Mouse (Mus musculus): ENCODE measurements at regions not wholly inside any gene's neighbourhood (a gene's known extent, or its start where the extent isn't known, plus 50 kb on each side); places are given as distances from the start of the nearest gene placed in this dataset.
A peak's percentile ranks its signal among the peaks of the same experiment; 100 is the strongest.

DNA sequence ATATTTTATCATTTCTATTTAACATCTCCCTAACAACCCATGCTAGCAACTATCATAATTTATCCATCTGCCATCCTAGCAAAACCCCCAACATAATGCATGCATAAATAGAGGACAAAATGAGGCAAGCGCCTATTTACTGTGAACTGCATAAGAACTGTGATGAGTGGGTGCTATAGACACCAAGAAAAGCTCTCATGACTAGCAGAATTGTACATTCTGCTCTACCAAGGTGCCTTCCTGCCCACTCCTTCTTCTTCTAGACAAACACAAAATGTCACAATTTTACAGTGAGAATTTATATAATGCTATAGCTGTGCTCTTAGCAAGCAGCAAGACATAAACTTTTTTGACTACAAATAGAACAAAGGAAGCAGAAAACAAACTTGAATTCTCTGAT is 305.9 kb downstream of the Brinp1 start:
- Histone ChIP-seq H3K4me1 (no peaks in the 10 kb centered on the region), H3K36me3 (no peaks in the 10 kb centered on the region), H3K27me3 (no peaks in the 10 kb centered on the region), H3K4me3 (no peak overlapping the region), H3K4me2 (no peak overlapping the region), H3K27ac (no peak overlapping the region), H3K9me3 (no peaks in the 10 kb centered on the region), H3K9ac (no peak overlapping the region)
- 82% methylated on average over 1 of the region's 1 CpGs for WGBS
- ATAC-seq (ENCODE audit: insufficient number of reproducible peaks, low FRiP score, low TSS enrichment, low read depth): no peak

DNA sequence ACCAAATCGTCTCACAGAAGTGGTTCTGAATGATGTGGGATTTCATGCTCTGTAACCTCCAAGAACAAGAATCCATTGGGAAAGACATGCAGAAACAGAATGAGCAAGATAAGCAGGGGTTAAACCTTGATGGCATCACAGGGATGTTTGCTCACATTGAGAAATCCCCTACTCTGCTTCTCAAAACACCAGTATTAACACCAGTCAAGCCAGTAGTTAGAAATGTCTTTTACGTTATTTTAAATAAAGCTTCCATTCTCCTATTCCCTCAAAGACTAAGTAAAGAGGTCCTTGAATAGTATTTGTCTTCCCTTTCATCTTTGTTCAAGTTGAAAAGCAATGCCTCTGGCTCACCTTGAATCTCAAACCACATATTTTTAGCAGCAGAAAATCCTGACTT is 320.9 kb downstream of the Brinp1 start:
- no peaks in the 10 kb centered on the region for H3K9me3 ChIP-seq
- no peaks in the 10 kb centered on the region for H3K36me3 ChIP-seq
- no peak overlapping the region for H3K4me3 ChIP-seq
- H3K4me1 ChIP-seq: no peaks in the 10 kb centered on the region
- no peak overlapping the region for H3K9ac ChIP-seq
- H3K27me3 ChIP-seq: no peaks in the 10 kb centered on the region
- no peak overlapping the region for H3K27ac ChIP-seq
- WGBS: 77% methylated on average over 2 of the region's 2 CpGs
- no peak overlapping the region for H3K4me2 ChIP-seq
- no peak for ATAC-seq (ENCODE audit: insufficient number of reproducible peaks, low FRiP score, low TSS enrichment, low read depth)

DNA sequence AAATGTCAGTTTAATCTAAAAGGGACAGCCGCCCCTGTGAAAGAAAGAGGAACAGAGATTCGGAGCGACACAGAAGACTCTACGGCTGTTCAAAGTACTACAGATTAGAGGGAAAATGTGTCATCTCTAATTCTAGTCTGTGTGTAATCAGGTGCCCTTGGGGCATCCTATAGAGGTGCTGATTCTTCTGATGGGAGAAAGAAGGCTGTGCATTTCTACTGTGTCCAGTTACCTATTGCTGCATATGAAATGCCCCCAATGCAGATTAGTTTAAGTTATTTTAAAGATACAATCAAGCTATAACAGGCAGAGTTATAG is 330.2 kb downstream of the Brinp1 start:
- Histone ChIP-seq H3K27ac (no peak overlapping the region), H3K27me3 (no peaks in the 10 kb centered on the region), H3K9me3 (no peaks in the 10 kb centered on the region), H3K4me2 (no peak overlapping the region), H3K4me1 (no peaks in the 10 kb centered on the region), H3K36me3 (no peaks in the 10 kb centered on the region), H3K9ac (no peak overlapping the region), H3K4me3 (no peak overlapping the region)
- 71% methylated on average over 4 of the region's 4 CpGs for WGBS
- no peak for ATAC-seq (ENCODE audit: insufficient number of reproducible peaks, low FRiP score, low TSS enrichment, low read depth)

DNA sequence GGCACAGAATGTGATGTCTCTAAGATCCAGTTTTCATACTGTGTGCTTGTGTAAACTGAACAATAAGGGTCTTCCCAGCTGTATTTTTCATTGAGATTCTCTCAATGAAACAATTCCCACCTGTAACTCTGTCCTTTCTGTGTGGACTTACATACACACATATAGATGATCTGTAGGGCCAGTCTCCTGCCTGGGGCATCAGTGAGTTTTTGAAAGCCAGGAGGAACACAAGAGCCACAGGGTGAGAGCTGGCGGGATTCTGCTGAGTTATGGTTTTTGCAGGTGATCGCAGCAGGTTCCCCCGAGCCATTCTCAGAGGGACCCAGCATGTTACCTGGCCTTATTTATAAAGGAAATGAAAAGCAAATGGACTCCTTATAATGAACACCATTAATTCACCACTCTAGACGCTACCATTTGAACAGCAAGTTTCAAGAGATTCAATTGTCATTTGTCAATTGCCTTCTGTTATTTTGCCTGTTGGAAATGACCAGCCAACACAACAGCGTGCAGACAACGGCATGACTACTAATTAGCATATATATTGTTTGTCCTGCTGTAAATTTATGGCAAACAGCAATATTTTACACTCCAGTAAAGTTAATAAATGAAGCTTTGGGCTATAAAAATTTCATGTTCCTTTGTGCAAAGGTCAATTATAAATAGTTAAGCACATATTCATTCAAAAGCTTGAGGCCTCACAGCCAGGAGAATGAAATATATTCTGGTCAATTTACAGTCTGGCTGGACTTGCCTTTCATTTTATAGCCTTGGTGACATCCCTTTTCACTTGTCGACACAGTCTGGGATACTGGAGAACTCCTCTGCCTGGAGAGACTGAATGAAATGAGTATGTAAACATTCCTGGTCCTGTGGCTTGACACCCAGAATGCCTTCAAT is 330.8 kb downstream of the Brinp1 start:
- ATAC-seq (ENCODE audit: insufficient number of reproducible peaks, low FRiP score, low TSS enrichment, low read depth): no peak
- Histone ChIP-seq H3K9ac (no peak overlapping the region), H3K27me3 (no peaks in the 10 kb centered on the region), H3K27ac (no peak overlapping the region), H3K4me3 (no peak overlapping the region), H3K4me2 (no peak overlapping the region), H3K4me1 (no peaks in the 10 kb centered on the region), H3K36me3 (no peaks in the 10 kb centered on the region), H3K9me3 (no peaks in the 10 kb centered on the region)
- WGBS: 63% methylated on average over 7 of the region's 7 CpGs

DNA sequence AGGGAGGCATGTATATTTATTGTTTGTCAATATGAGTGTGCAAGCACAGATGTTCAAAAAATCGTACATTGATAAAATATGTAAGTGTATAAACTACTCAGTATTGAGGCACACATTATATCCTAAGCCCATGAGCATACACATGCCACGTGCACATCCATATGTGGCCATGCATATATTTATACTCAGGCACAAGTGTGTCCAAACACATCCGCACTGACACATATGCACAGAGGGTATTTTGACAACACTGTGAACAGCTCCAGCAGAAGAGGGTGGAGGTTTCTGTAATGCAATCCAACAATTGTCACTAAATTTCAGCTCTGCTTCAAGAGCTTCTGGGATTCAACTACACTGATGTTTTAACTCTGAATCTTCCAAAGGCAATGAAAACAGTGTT is 333.6 kb downstream of the Brinp1 start:
- ATAC-seq (ENCODE audit: insufficient number of reproducible peaks, low FRiP score, low TSS enrichment, low read depth): no peak

DNA sequence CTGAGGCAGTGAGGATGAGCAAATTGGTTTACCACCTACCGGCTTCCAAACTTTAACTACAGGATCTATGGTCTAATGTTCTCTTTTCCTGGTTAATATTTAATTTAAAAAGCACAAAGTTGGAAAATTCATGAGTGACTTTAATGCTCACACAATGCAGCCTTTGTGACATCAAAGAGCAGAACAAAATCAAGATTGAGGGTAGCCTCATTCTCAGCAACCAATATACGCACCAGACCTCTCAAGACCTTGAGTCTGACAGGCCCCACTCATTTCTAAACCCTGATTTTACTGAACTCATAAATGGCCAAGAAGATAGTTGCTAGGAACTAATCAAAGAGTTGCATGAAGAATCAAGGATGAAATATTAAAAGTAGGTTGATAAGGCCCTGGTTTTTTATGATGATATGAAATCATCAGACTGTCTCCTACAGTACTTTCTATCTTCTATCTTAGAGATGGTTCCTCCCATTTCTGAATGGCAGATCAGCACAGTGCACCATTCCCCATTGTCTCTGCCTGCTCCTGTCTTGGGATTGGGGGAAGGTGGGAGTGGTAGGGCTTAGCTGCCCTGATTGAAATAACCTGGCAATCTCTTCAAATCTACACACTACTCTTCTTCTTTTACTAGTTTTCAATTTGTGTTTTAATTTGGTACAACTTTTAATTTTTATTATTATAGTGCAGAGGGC is 338.3 kb downstream of the Brinp1 start:
- WGBS: 82% methylated on average over 2 of the region's 2 CpGs
- no peak for ATAC-seq (ENCODE audit: insufficient number of reproducible peaks, low FRiP score, low TSS enrichment, low read depth)
- Histone ChIP-seq H3K9ac (no peak overlapping the region), H3K4me1 (no peaks in the 10 kb centered on the region), H3K27me3 (no peaks in the 10 kb centered on the region), H3K27ac (no peak overlapping the region), H3K9me3 (no peaks in the 10 kb centered on the region), H3K4me3 (no peak overlapping the region), H3K4me2 (no peak overlapping the region), H3K36me3 (no peaks in the 10 kb centered on the region)

More for the DNA sequence above, 333.6 kb downstream of the Brinp1 start:
- no peak overlapping the region for H3K4me2 ChIP-seq
- H3K4me3 ChIP-seq: no peak overlapping the region
- WGBS: 86% methylated on average over 3 of the region's 3 CpGs
- H3K9me3 ChIP-seq: no peaks in the 10 kb centered on the region
- H3K27ac ChIP-seq: no peak overlapping the region
- H3K9ac ChIP-seq: no peak overlapping the region
- H3K36me3 ChIP-seq: no peaks in the 10 kb centered on the region
- no peaks in the 10 kb centered on the region for H3K4me1 ChIP-seq
- H3K27me3 ChIP-seq: no peaks in the 10 kb centered on the region

DNA sequence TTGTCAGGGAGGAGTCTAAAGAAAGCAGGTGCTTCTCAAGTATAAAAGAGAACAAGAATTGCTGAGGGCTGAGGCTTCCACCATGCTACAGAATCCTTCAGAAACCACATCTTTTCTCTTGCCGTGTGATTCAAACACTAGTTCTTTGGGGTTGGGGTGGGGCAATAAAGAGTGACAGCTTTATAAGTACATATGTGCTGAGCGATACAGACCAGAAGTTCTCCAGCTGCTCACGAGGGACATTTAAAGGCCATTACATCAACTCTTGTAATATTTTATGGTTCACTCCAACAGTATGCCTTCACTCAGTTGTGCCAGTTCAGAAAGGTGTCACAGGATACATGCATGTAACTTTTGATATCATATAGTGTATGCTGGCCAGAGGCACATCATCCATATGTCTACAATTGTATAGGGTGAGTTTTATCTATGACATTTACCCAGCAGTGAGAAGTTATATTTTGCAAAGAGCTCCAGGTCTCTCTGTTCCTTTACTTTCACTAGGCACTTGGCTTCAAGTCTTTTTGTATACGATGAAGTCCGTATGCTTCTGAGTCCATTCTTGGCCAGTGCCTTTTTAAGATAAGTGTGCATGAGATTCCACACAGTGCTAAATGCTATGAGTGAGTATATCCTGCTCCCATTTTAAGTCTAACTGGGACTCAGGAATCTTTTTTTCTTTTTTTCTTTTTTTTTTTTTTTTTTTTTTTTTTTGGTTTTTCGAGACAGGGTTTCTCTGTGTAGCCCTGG is 341.8 kb downstream of the Brinp1 start:
- H3K4me1 ChIP-seq: no peaks in the 10 kb centered on the region
- no peak overlapping the region for H3K4me2 ChIP-seq
- H3K9me3 ChIP-seq: no peaks in the 10 kb centered on the region
- 0 out of 2 replicates have a peak, but pooled peaks have one; percentile 44 for ATAC-seq (ENCODE audit: insufficient number of reproducible peaks, low FRiP score, low TSS enrichment, low read depth)
- no peak overlapping the region for H3K9ac ChIP-seq
- H3K4me3 ChIP-seq: no peak overlapping the region
- no peaks in the 10 kb centered on the region for H3K27me3 ChIP-seq
- 44% methylated on average over 5 of the region's 6 CpGs for WGBS
- H3K27ac ChIP-seq: no peak overlapping the region
- no peaks in the 10 kb centered on the region for H3K36me3 ChIP-seq

DNA sequence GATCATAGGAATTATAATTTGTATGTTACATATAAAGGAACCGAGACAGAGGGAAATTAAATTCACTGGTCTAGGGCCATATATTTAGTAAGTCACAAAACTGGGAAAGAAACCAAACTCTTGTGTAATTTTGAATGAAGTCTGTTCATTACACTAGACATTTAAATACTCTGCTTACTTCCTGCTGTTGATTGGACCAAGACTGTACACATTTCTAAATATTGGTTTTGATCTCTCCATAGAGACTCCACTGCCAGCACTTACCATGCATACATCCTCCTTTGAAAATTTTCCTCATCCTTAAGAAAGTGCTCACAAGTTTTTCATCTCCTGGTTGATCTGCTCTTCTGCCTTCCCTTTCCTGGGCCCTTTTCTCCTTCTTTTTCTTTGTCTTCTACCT is 358.9 kb downstream of the Brinp1 start:
- no peak overlapping the region for H3K9ac ChIP-seq
- no peak for ATAC-seq (ENCODE audit: insufficient number of reproducible peaks, low FRiP score, low TSS enrichment, low read depth)
- WGBS: 69% methylated on average over 1 of the region's 1 CpGs
- H3K27ac ChIP-seq: no peak overlapping the region
- no peaks in the 10 kb centered on the region for H3K4me1 ChIP-seq
- no peaks in the 10 kb centered on the region for H3K27me3 ChIP-seq
- no peak overlapping the region for H3K4me2 ChIP-seq
- H3K36me3 ChIP-seq: no peaks in the 10 kb centered on the region
- H3K9me3 ChIP-seq: no peaks in the 10 kb centered on the region
- no peak overlapping the region for H3K4me3 ChIP-seq

DNA sequence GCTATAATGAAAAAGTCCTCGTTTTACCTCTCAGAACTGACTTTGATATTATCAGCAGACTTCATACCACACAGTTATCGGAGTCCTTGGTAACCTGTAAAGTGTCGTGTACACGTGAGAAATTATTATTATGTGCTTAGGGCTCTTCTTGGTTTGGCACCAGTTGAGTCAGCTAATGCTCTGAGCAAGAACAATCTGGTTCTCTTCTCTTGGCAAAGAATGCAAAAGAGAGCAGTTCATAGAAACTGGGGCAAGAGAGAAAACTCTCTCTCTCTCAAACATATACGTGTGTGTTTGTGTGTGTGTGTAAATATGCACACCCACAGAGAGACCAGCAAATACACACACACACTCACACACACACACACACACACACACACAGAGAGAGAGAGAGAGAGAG is 378.8 kb downstream of the Brinp1 start:
- Histone ChIP-seq H3K4me3 (no peak overlapping the region), H3K36me3 (no peaks in the 10 kb centered on the region), H3K4me2 (no peak overlapping the region), H3K27me3 (no peaks in the 10 kb centered on the region), H3K9ac (no peak overlapping the region), H3K4me1 (no peaks in the 10 kb centered on the region), H3K27ac (no peak overlapping the region), H3K9me3 (no peaks in the 10 kb centered on the region)
- WGBS: 72% methylated on average over 5 of the region's 5 CpGs
- ATAC-seq (ENCODE audit: insufficient number of reproducible peaks, low FRiP score, low TSS enrichment, low read depth): no peak

DNA sequence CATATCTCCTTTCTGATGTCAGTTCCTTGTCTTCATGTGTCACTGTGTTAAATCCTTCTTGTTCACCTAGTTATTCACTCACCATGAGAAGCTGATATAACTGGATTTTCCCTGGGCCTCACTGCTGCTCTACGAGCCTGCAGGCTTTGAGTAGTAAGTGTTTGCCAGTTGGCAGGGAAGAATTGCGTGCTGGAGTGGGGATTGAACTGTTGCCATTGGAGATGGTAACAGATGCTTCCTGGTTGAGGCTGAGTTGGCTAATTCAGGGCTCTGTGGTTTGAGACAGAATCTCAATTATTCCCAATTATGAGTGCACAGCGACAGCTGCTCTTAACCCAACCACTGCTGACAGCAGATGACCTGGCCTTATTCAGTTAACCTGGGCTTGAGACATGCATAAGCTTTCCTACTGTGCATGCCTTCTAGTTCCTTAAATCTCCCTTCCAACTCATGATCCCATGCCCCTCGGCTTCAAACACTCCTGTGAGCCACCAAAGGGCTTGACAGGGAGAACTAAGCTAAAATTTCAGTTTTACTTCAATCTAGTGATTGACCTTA is 379.5 kb downstream of the Brinp1 start:
- H3K27me3 ChIP-seq: no peaks in the 10 kb centered on the region
- WGBS: 78% methylated on average over 4 of the region's 4 CpGs
- H3K4me1 ChIP-seq: no peaks in the 10 kb centered on the region
- H3K9ac ChIP-seq: no peak overlapping the region
- no peaks in the 10 kb centered on the region for H3K9me3 ChIP-seq
- no peak for ATAC-seq (ENCODE audit: insufficient number of reproducible peaks, low FRiP score, low TSS enrichment, low read depth)
- H3K36me3 ChIP-seq: no peaks in the 10 kb centered on the region
- no peak overlapping the region for H3K27ac ChIP-seq
- no peak overlapping the region for H3K4me2 ChIP-seq
- no peak overlapping the region for H3K4me3 ChIP-seq

DNA sequence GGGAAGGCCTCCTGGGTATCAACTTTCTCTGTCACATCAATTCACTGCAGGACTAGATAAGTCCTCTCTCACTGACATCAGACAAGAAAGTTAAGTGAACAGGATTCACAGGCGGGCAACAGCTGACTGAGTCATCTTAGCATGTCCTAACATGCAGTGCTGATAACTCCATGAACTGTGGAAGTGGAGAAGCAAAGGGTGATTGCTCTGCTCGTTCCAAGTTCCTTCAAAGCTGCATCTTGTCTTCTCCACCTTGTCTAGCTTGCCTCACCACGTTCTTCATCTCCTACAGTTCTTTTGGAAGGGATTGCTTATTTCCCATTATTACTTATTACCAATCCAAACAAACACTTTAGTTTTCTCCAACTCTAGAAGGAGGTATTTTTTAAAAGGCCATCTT is 380.9 kb downstream of the Brinp1 start:
- H3K4me3 ChIP-seq: no peak overlapping the region
- H3K9ac ChIP-seq: no peak overlapping the region
- H3K27ac ChIP-seq: no peak overlapping the region
- H3K9me3 ChIP-seq: no peaks in the 10 kb centered on the region
- ATAC-seq (ENCODE audit: insufficient number of reproducible peaks, low FRiP score, low TSS enrichment, low read depth): no peak
- WGBS: 48% methylated on average over 3 of the region's 3 CpGs
- H3K36me3 ChIP-seq: no peaks in the 10 kb centered on the region
- no peaks in the 10 kb centered on the region for H3K4me1 ChIP-seq
- H3K4me2 ChIP-seq: no peak overlapping the region
- H3K27me3 ChIP-seq: no peaks in the 10 kb centered on the region

DNA sequence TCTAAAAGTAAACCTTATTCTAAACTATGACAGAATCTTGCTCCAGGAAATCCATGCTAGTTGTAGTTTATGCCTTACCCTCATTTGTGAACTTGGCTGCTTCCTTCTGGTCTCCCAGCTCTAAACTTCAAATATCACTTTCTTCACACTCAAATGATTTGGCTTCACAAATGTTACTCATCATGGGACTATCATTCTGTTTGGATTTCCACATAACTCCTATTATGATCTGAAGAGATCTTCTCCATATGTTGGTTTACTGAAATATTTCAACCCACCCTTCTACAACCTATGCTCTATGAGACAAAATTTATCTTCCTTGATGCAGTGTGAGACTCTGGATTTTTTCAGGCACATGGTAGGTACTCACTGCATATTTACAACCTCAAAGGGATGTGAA is 381.7 kb downstream of the Brinp1 start:
- Histone ChIP-seq H3K4me3 (no peak overlapping the region), H3K4me1 (no peaks in the 10 kb centered on the region), H3K4me2 (no peak overlapping the region), H3K9ac (no peak overlapping the region), H3K9me3 (no peaks in the 10 kb centered on the region), H3K27me3 (no peaks in the 10 kb centered on the region), H3K27ac (no peak overlapping the region), H3K36me3 (no peaks in the 10 kb centered on the region)
- no peak for ATAC-seq (ENCODE audit: insufficient number of reproducible peaks, low FRiP score, low TSS enrichment, low read depth)

Data from limb, embryonic 15.5 days (tissue).